ENCODE assay signal across 9 mouse cellular contexts in the genomic region with DNA sequence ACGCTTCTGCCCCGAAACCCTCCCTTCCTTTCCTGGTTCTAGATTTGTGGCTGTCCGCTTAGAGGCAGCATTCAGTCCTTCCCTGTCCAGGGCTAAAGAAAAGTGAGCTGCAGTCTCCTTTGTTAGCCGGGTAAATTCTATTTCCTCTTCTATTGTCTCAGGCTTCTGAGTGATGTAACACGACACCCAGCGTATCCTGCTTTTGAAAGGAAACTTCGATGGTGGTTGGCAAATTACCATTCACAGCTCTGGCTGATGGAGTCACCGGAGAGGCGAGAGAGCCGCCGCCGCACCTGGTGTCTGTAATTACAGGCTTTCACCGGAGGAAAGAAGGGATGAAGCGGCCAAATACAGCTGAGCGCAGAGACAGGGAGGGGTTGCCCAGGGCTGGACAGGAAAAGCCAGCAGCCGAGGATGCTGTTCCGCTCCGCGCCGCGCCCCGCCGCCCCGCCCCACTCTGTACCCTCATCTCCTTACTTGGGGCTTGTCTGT.
DNase-seq lines count a peak whose midpoint lies in the region; ATAC-seq lines count a peak whose summit lies in the region.
"Had no signal": no experiment of that assay in that cellular context is flagged by ENCODE, and none has a peak within 500 bp of the region (broad histone marks: within the 10 kb centered on the region; RNA-seq: fewer than 3 reads in every experiment).

No protein-coding gene starts in this region.

- DNase-seq in frontal cortex, postnatal 10 days (ENCODE audit: low spot score in 2 of 2) = no peak
- peak; percentile 53 for DNase-seq in WW6 (ENCODE audit: low read depth, low spot score)
- peak; percentile 10 for DNase-seq in liver
- peak; percentile 76 for DNase-seq in midbrain, embryonic 14.5 days
- peak; percentile 59 for DNase-seq in thymus, postnatal 36 days

- peaks cover 17% of the 10 kb centered on the region for H3K27me3 ChIP-seq in forebrain, embryonic 15.5 days
- peaks cover 32% of the 10 kb centered on the region for H3K27me3 ChIP-seq in hindbrain, embryonic 13.5 days
- H3K27me3 ChIP-seq in midbrain, embryonic 14.5 days (ENCODE audit: control insufficient read depth, insufficient read depth, low read length) = peaks cover 16% of the 10 kb centered on the region; the same call in 1 of the 2 replicates

- under 1% methylated on average over 24 of the region's 24 CpGs for WGBS in forebrain, embryonic 15.5 days
- WGBS in hindbrain, embryonic 13.5 days = 3% methylated on average over 23 of the region's 24 CpGs
- 2% methylated on average over 24 of the region's 24 CpGs for WGBS in midbrain, embryonic 14.5 days

- H3K9ac ChIP-seq in forebrain, embryonic 15.5 days (replicated peaks) = peak overlapping the region; percentile 54
- H3K9ac ChIP-seq in hindbrain, embryonic 13.5 days = peak overlapping the region; percentile 70
- H3K9ac ChIP-seq in midbrain, embryonic 14.5 days (replicated peaks; ENCODE audit: low read length) = peak overlapping the region; percentile 59

- H3K4me3 ChIP-seq in forebrain, embryonic 15.5 days = peak overlapping the region; percentile 47
- H3K4me3 ChIP-seq in hindbrain, embryonic 13.5 days = peak overlapping the region; percentile 41
- H3K4me3 ChIP-seq in midbrain, embryonic 14.5 days (replicated peaks; ENCODE audit: low read depth, low read length) = peak overlapping the region; percentile 41

- H3K4me1 ChIP-seq in forebrain, embryonic 15.5 days = peaks cover 11% of the 10 kb centered on the region
- H3K4me1 ChIP-seq in hindbrain, embryonic 13.5 days (replicated peaks) = peaks cover 13% of the 10 kb centered on the region
- no peaks in the 10 kb centered on the region for H3K4me1 ChIP-seq in midbrain, embryonic 14.5 days (ENCODE audit: control insufficient read depth, insufficient read depth, low read length)

- H3K36me3 ChIP-seq in forebrain, embryonic 15.5 days = no peaks in the 10 kb centered on the region
- H3K36me3 ChIP-seq in hindbrain, embryonic 13.5 days = no peaks in the 10 kb centered on the region
- no peaks in the 10 kb centered on the region for H3K36me3 ChIP-seq in midbrain, embryonic 14.5 days (ENCODE audit: control insufficient read depth, insufficient read depth, low read length)

- H3K9me3 ChIP-seq in forebrain, embryonic 15.5 days = no peaks in the 10 kb centered on the region
- peaks cover 4% of the 10 kb centered on the region; the same call in 1 of the 2 replicates for H3K9me3 ChIP-seq in hindbrain, embryonic 13.5 days
- H3K9me3 ChIP-seq in midbrain, embryonic 14.5 days (ENCODE audit: control insufficient read depth, low read length) = 0 out of 2 replicates have a peak, but pooled peaks cover 3% of the 10 kb centered on the region

- H3K4me2 ChIP-seq in forebrain, embryonic 15.5 days (replicated peaks) = peak overlapping the region; percentile 70
- H3K4me2 ChIP-seq in hindbrain, embryonic 13.5 days = peak overlapping the region; percentile 60
- peak overlapping the region; percentile 68 for H3K4me2 ChIP-seq in midbrain, embryonic 14.5 days (ENCODE audit: low read length)

- H3K27ac ChIP-seq in forebrain, embryonic 15.5 days (replicated peaks) = peak overlapping the region; percentile 61
- peak overlapping the region; percentile 82 for H3K27ac ChIP-seq in hindbrain, embryonic 13.5 days
- H3K27ac ChIP-seq in midbrain, embryonic 14.5 days (replicated peaks; ENCODE audit: low read depth, low read length) = peak overlapping the region; percentile 75

- peak; percentile 75 for ATAC-seq in frontal cortex, adult (ENCODE audit: low TSS enrichment)
- ATAC-seq in forebrain, embryonic 15.5 days (replicated peaks) = peak; percentile 91
- peak; percentile 86 for ATAC-seq in hindbrain, embryonic 13.5 days (ENCODE audit: low FRiP score)
- ATAC-seq in midbrain, embryonic 14.5 days (ENCODE audit: low FRiP score, low TSS enrichment) = peak; percentile 77
- ATAC-seq: Patski had no signal

Comparison
In these comparisons a context has a peak if more than half of its experiments do, and no peak if none do; other contexts are left out.
1. DNase-seq: peak in WW6 (single experiment), liver (single experiment), midbrain, embryonic 14.5 days (single experiment) and thymus, postnatal 36 days (2 of 2); none in frontal cortex, postnatal 10 days (0 of 2).
2. Peak in every context shown above with its lines, with median percentiles within 50 percentile points of each other: ATAC-seq, H3K27ac ChIP-seq, H3K4me2 ChIP-seq, H3K4me3 ChIP-seq and H3K9ac ChIP-seq.